Mouse (Mus musculus) midbrain, embryonic 16.5 days (tissue): Measurements from ENCODE around the gene Als2cr12. TPM values are rescaled to one million over a fixed set of nuclear protein-coding genes. Genes with fewer than 3 reads are reported as not detected.
"Not testable (repeated sequence)": the region's sequence is repeated elsewhere in the genome, so short reads cannot be mapped to it uniquely, and the experiment has no call there.

Source experiments
- ATAC-seq: fragments of 200-750 bp; cut with Nextera tagmentation; 2 replicates; pipeline ENCODE4 v1.8.0; 2017; ENCODE audit warnings: moderate TSS enrichment
- H3K27ac ChIP-seq: fragments of 300-500 bp; sonication (generic); 2 replicates; pipeline ENCODE4 v1.5.1; 2014; ENCODE audit warnings: mild to moderate bottlenecking, low read length, mixed read lengths
- H3K27me3 ChIP-seq: fragments of 300-500 bp; sonication (generic); 2 replicates; pipeline ENCODE4 v1.6.1; 2014; ENCODE audit warnings: low read depth, low read length, mixed read lengths; ENCODE audit not compliant: control insufficient read depth, insufficient read depth
- H3K36me3 ChIP-seq: fragments of 300-500 bp; sonication (generic); 2 replicates; pipeline ENCODE4 v1.6.1; 2014; ENCODE audit warnings: mild to moderate bottlenecking, low read length, moderate library complexity, mixed read lengths; ENCODE audit not compliant: control insufficient read depth, insufficient read depth
- H3K4me1 ChIP-seq: fragments of 300-500 bp; sonication (generic); 2 replicates; pipeline ENCODE4 v1.6.1; 2014; ENCODE audit warnings: mild to moderate bottlenecking, low read length, mixed read lengths; ENCODE audit not compliant: control insufficient read depth, insufficient read depth
- H3K4me2 ChIP-seq: fragments of 300-500 bp; sonication (generic); 2 replicates; pipeline ENCODE4 v1.6.1; 2014; ENCODE audit warnings: mild to moderate bottlenecking, low read length, mixed read lengths
- H3K4me3 ChIP-seq: fragments of 300-500 bp; sonication (generic); 2 replicates; pipeline ENCODE4 v1.5.1; 2014; ENCODE audit warnings: low read depth, mild to moderate bottlenecking, low read length, moderate library complexity, mixed read lengths
- H3K9ac ChIP-seq: fragments of 300-500 bp; sonication (generic); 2 replicates; pipeline ENCODE4 v1.6.1; 2014; ENCODE audit warnings: low read depth, low read length, mixed read lengths
- H3K9me3 ChIP-seq: fragments of 300-500 bp; sonication (generic); replicated peaks from 2 replicates; pipeline ENCODE4 v1.6.1; 2014; ENCODE audit warnings: mild to moderate bottlenecking, low read length, mixed read lengths; ENCODE audit not compliant: control insufficient read depth, poor library complexity, severe bottlenecking
- WGBS: fragments of 180-500 bp; shearing (Covaris S2); extraction: QIAGEN DNeasy Blood & Tissue Kit; methylation state at CpG from one replicate; pipeline ENCODE4 v1.1.7; 2014; 5-methylcytosine and 5-hydroxymethylcytosine counted together
- polyA plus RNA-seq: library from polyadenylated mRNA; unstranded; fragments of >200 nt; fragmentation: Nextera tagmentation; extraction: Ambion mirVana; gene quantifications from 2 replicates; pipeline ENCODE4 v1.2.1, GENCODE M21; 2015

Gene Als2cr12
- polyA plus RNA-seq: not detected in 2 replicates

- ATAC-seq, H3K4me3 ChIP-seq, H3K4me1 ChIP-seq, H3K27me3 ChIP-seq, H3K36me3 ChIP-seq, H3K4me2 ChIP-seq, H3K27ac ChIP-seq, H3K9ac ChIP-seq, H3K9me3 ChIP-seq: not testable (repeated sequence)
- 80% methylated on average over 4 of the region's 4 CpGs for WGBS
These were observed at the start of gene Als2cr12 for GRCm38 (mm10) chr1:58695810-58696209. Als2cr12 (minus strand) TSS chr1:58695989.

GRCm38 (mm10) chr1:58744645-58745044 lies 48.9 kb upstream of the Als2cr12 start:
- Histone ChIP-seq H3K9ac (no peak overlapping the region), H3K4me3 (no peak overlapping the region), H3K27me3 (no peaks in the 10 kb centered on the region), H3K4me2 (no peak overlapping the region), H3K9me3 (no peaks in the 10 kb centered on the region), H3K27ac (no peak overlapping the region), H3K4me1 (no peaks in the 10 kb centered on the region), H3K36me3 (peaks cover 3% of the 10 kb centered on the region; the same call in 1 of the 2 replicates)
- WGBS: 97% methylated on average over 7 of the region's 7 CpGs
- ATAC-seq: no peak

GRCm38 (mm10) chr1:58743252-58743651 lies 47.5 kb upstream of the Als2cr12 start:
- Histone ChIP-seq H3K9me3 (no peaks in the 10 kb centered on the region), H3K9ac (no peak overlapping the region), H3K4me3 (no peak overlapping the region), H3K36me3 (peaks cover 3% of the 10 kb centered on the region; the same call in 1 of the 2 replicates), H3K27me3 (no peaks in the 10 kb centered on the region), H3K4me1 (no peaks in the 10 kb centered on the region), H3K4me2 (no peak overlapping the region), H3K27ac (no peak overlapping the region)
- ATAC-seq: no peak
- 94% methylated on average over 6 of the region's 6 CpGs for WGBS

GRCm38 (mm10) chr1:58742571-58743021 lies 46.8 kb upstream of the Als2cr12 start:
- no peak for ATAC-seq
- no peaks in the 10 kb centered on the region for H3K9me3 ChIP-seq
- no peak overlapping the region for H3K27ac ChIP-seq
- H3K9ac ChIP-seq: no peak overlapping the region
- H3K27me3 ChIP-seq: no peaks in the 10 kb centered on the region
- WGBS: 84% methylated on average over 5 of the region's 5 CpGs
- no peak overlapping the region for H3K4me3 ChIP-seq
- H3K4me1 ChIP-seq: no peaks in the 10 kb centered on the region
- H3K36me3 ChIP-seq: peaks cover 3% of the 10 kb centered on the region; the same call in 1 of the 2 replicates
- H3K4me2 ChIP-seq: no peak overlapping the region

- Histone ChIP-seq H3K27ac (no peak overlapping the region), H3K4me1 (no peaks in the 10 kb centered on the region), H3K9me3 (no peaks in the 10 kb centered on the region), H3K4me3 (no peak overlapping the region), H3K4me2 (no peak overlapping the region), H3K9ac (no peak overlapping the region), H3K36me3 (peaks cover 4% of the 10 kb centered on the region; the same call in 1 of the 2 replicates), H3K27me3 (no peaks in the 10 kb centered on the region)
- 92% methylated on average over 7 of the region's 7 CpGs for WGBS
- no peak for ATAC-seq
These were observed 43.7 kb upstream of the Als2cr12 start for GRCm38 (mm10) chr1:58739529-58739928.

GRCm38 (mm10) chr1:58736968-58737367 lies 41.2 kb upstream of the Als2cr12 start:
- Histone ChIP-seq H3K9ac (no peak overlapping the region), H3K9me3 (no peaks in the 10 kb centered on the region), H3K27me3 (no peaks in the 10 kb centered on the region), H3K4me3 (no peak overlapping the region), H3K36me3 (peaks cover 5% of the 10 kb centered on the region; the same call in 1 of the 2 replicates), H3K27ac (no peak overlapping the region), H3K4me1 (no peaks in the 10 kb centered on the region), H3K4me2 (no peak overlapping the region)
- no peak for ATAC-seq
- WGBS: 96% methylated on average over 22 of the region's 22 CpGs

- H3K9me3 ChIP-seq: no peaks in the 10 kb centered on the region
- no peak overlapping the region for H3K4me2 ChIP-seq
- no peaks in the 10 kb centered on the region for H3K4me1 ChIP-seq
- ATAC-seq: no peak
- no peak overlapping the region for H3K27ac ChIP-seq
- 92% methylated on average over 7 of the region's 7 CpGs for WGBS
- peaks cover 2% of the 10 kb centered on the region; the same call in 1 of the 2 replicates for H3K36me3 ChIP-seq
- H3K27me3 ChIP-seq: no peaks in the 10 kb centered on the region
- no peak overlapping the region for H3K4me3 ChIP-seq
- no peak overlapping the region for H3K9ac ChIP-seq
These were observed 40.2 kb upstream of the Als2cr12 start for GRCm38 (mm10) chr1:58735962-58736361.

- Histone ChIP-seq H3K27me3 (no peaks in the 10 kb centered on the region), H3K4me2 (no peak overlapping the region), H3K4me3 (no peak overlapping the region), H3K9ac (no peak overlapping the region), H3K9me3 (no peaks in the 10 kb centered on the region), H3K27ac (no peak overlapping the region), H3K36me3 (0 out of 2 replicates have a peak, but pooled peaks cover 2% of the 10 kb centered on the region), H3K4me1 (no peaks in the 10 kb centered on the region)
- WGBS: 95% methylated on average over 11 of the region's 11 CpGs
- ATAC-seq: no peak
These were observed 38.5 kb upstream of the Als2cr12 start for GRCm38 (mm10) chr1:58734043-58734920.

GRCm38 (mm10) chr1:58733636-58734035 lies 37.8 kb upstream of the Als2cr12 start:
- 0 out of 2 replicates have a peak, but pooled peaks cover 2% of the 10 kb centered on the region for H3K36me3 ChIP-seq
- 97% methylated on average over 2 of the region's 2 CpGs for WGBS
- H3K4me1 ChIP-seq: no peaks in the 10 kb centered on the region
- H3K4me3 ChIP-seq: no peak overlapping the region
- H3K4me2 ChIP-seq: no peak overlapping the region
- H3K9me3 ChIP-seq: no peaks in the 10 kb centered on the region
- H3K27me3 ChIP-seq: no peaks in the 10 kb centered on the region
- no peak overlapping the region for H3K9ac ChIP-seq
- no peak overlapping the region for H3K27ac ChIP-seq
- ATAC-seq: no peak
